Mouse (Mus musculus): Measurements from ENCODE around the gene Gnpat.

GRCm38 (mm10) chr8:124840900-124841299 lies 21.9 kb upstream of the Gnpat start:
- TF ChIP-seq CTCF (conservative IDR thresholded peaks at IDR 0.05; ENCODE audit: low read length) (no peak), POU5F1 (IDR thresholded peaks at IDR 0.05; ENCODE audit: borderline replicate concordance, low read length) (no peak)
